Mouse (Mus musculus) urinary bladder, postnatal 36 days (tissue): ENCODE measurements around the gene Mrpl52.

ENCODE experiments used
- DNase-seq, 2 experiments: peaks; one replicate each; pipeline ENCODE4 v3.0.0; 2022; ENCODE audit warnings: low spot score in 2 of 2, mixed read lengths in 1 of 2

Gene Mrpl52

GRCm38 (mm10) chr14:54471467-54471866 is 44.8 kb downstream of the Mrpl52 start:
- no peak for DNase-seq

GRCm38 (mm10) chr14:54472671-54473070 is 46.0 kb downstream of the Mrpl52 start:
- DNase-seq: no peak

DNA sequence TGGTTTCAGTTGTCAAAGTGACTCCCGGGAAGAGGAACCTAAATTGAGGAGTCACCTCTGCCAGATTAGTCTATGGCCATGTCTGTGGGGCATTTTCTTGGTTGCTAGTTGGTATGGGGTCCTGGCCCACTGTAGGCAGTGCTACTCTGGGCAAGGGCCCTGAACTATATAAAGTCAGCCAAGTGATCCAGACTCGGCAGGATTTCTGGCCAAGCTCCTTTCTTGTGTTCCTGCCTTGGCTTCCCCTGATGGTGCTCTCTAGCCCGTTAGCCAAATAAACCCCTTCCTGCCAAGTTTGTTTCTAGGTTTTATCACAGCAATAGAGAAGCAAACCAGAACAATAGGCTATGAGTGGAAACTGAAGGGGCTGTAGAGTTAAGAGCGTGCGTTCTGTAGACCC is 48.0 kb downstream of the Mrpl52 start:
- no peak for DNase-seq

DNA sequence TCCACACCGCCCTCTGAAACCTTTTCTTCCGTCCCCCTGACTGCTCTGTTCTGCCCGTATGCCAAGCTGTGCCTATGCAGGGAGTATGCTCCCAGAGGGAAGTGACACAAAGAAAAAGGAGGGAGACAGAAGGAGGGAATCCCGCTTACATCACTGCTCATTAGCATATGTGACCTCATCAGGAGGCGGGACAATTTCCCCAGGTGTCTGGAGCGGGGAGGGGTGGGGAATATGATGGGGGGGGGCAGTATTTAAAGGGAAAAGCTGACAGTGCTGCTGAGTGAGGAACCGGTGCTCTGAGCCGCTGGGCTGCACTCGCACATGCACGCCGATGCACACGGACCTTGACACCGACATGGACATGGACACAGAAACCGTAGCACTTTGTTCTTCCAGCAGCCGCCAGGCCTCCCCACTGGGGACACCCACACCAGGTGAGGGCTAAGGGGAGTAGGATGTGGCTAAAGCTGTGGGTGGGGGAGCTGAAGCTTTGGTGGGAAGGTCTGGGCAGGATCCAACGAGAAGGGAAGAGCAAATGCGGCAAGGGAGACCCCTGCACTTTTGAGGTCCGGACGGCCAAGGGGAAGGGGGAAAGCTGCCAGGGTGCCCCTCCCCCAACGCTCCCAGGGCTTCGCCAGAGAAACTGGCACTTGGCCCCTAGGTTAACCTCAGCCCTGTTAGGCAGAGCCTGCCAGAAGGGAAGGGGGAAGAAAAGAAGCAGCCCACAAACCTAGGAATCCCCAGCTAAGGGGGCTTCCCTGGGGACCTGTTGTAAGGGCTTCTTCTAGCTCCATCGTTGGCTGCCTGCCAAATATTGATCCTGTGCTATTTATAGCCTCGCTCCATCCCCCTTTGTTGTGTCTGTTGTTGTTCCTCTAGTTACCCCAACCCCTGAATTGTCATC is 49.5 kb downstream of the Mrpl52 start, which contains the start of gene Rem2:
Rem2 (plus strand) TSS at position 160 of the 904 bp plus-strand sequence.
- DNase-seq: no peak

GRCm38 (mm10) chr14:54477172-54477909 is 50.6 kb downstream of the Mrpl52 start:
- DNase-seq: no peak
